Mouse (Mus musculus): ENCODE results near the gene Ccdc58. TPM values are rescaled to one million over a fixed set of nuclear protein-coding genes. Genes with fewer than 3 reads are reported as not detected.
A peak's percentile ranks its signal among the peaks of the same experiment; 100 is the strongest.
"Not testable (repeated sequence)": the region's sequence is repeated elsewhere in the genome, so short reads cannot be mapped to it uniquely, and the experiment has no call there.

Gene Ccdc58
- total RNA-seq (2014; fragmentation: Nextera tagmentation) (61.8 and 98.5 TPM in 2 replicates), total RNA-seq (2017) (107 and 144 TPM in 2 replicates)

DNA sequence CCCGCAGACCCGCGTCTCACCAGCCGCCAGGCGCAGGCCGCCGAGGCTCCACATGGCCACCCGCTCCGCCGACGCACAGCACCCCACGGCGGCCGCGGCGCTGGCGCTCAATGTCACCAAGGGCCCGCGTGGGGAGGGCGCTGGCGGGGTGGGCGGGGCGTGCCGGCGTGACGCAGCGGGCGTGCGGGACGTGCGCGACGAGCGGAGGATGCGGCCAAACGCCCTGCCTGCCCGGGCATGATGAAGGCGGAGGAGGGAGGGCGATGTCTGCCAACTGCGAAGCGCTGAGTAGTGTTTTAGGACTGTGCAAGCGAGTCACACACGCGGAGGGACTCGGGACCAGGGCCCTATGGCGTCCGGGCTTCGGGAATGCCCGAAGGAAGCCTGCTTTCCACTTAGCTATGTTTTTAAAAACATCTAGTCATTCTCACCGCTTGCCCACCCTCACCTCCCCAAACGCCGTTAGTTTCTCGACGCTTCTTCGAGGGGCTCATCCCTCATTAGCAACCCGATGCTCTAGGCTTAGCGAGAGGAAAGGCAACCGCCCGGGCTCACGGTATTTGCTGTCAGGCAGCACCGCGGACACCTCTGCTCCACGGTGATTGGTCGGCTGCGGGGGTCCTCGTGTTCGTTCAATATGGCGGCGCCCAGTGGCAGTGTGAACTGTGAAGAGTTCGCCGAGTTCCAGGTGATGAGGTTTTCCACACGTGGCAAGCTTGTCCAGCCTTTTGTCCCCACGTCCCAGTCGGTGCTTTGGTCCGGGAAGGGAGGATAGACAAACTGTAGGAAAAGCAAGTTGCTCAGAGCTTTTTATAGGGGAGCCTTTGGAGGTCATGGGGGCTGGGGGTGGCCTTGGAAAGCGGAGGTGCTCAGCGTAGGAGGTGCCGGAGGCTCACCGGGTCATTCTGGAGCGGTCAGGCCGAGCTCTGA, at the start of gene Ccdc58, which contains the start of gene Fam162a:
Gene Ccdc58 (plus strand): TSS at position 236 of the 930 bp plus-strand sequence.
Gene Fam162a (minus strand): TSS at position 145 of the 930 bp plus-strand sequence.
- peak; percentile 82 for ATAC-seq (replicated peaks; ENCODE audit: poor library complexity, severe bottlenecking)

GRCm38 (mm10) chr16:36028120-36028519, 43.4 kb upstream of the Ccdc58 start:
- ATAC-seq (replicated peaks; ENCODE audit: poor library complexity, severe bottlenecking): not testable (repeated sequence)

GRCm38 (mm10) chr16:36040640-36041624, 30.6 kb upstream of the Ccdc58 start, which contains the start of gene Wdr5b:
Gene Wdr5b, plus strand, starts transcription at chr16:36041190.
- ATAC-seq (replicated peaks; ENCODE audit: poor library complexity, severe bottlenecking): peak; percentile 92

GRCm38 (mm10) chr16:36041625-36042020, 29.9 kb upstream of the Ccdc58 start:
- ATAC-seq (replicated peaks; ENCODE audit: poor library complexity, severe bottlenecking): no peak

- no peak for ATAC-seq (replicated peaks; ENCODE audit: poor library complexity, severe bottlenecking)
Measured at GRCm38 (mm10) chr16:36043073-36043472, 28.4 kb upstream of the Ccdc58 start.

GRCm38 (mm10) chr16:36043964-36044363, 27.5 kb upstream of the Ccdc58 start:
- ATAC-seq (replicated peaks; ENCODE audit: poor library complexity, severe bottlenecking): no peak

DNA sequence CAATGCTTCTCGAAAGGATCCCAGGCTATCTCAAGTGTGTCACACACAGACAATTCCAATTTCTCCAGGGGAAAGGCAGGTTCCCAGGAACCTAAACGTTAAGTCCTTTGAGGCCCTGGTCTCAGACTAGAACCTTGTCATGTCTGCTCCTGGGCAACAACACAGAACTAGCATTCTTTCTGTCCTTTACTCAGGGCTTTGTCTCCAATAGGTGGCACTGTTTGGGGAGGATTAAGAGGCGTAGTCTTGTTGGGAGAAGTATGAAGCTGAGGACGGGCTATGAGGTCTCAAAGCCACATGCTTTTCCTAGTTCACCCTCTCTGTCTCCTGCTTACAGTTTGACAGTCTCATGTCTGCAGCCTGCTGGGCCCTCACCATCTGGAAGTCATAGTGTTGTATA, 23.9 kb upstream of the Ccdc58 start:
- no peak for ATAC-seq (replicated peaks; ENCODE audit: poor library complexity, severe bottlenecking)

DNA sequence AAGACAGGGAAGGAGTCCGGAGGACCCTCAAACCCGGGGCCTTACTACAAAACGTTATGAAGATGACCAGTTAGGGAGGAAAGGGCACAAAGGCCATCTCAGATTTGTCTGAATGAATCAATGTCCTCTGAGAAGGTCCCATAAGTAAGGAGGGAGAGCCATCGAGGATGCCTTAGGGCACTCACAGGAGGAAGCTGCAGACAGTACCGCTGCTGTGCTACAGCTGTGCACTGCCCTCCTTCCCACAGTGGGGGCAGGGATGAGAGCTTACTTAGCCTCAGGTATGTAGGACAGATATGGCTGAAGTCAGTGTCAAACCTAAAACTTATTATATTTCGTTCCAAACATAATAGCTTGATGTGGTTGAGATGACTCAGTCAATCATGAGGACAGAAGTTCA, 20.0 kb upstream of the Ccdc58 start:
- ATAC-seq (replicated peaks; ENCODE audit: poor library complexity, severe bottlenecking): no peak

- ATAC-seq (replicated peaks; ENCODE audit: poor library complexity, severe bottlenecking): no peak
Measured at GRCm38 (mm10) chr16:36053524-36054275, 17.8 kb upstream of the Ccdc58 start.

DNA sequence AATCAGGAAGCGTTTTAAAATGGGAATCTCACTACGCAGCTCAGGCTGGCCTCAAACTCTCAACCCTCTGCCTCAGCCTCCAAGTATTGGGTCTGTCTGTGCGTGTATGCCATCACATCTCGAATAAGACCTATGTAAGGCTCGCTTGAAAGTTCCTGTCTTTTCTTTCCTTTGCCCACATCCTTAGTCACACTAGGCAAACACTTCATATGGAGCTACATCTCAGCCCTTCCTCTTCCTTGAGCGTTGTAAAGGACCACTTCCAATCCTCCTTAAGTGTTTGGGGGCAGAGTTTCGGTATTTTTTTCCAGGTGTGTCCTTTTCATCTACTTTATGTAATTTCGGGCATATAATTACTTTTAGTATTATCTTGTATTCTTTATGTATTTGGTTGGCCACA, 16.6 kb upstream of the Ccdc58 start:
- no peak for ATAC-seq (replicated peaks; ENCODE audit: poor library complexity, severe bottlenecking)

GRCm38 (mm10) chr16:36056416-36056815, 15.1 kb upstream of the Ccdc58 start:
- ATAC-seq (replicated peaks; ENCODE audit: poor library complexity, severe bottlenecking): no peak

- ATAC-seq (replicated peaks; ENCODE audit: poor library complexity, severe bottlenecking): no peak
Measured at GRCm38 (mm10) chr16:36057933-36058475, 13.5 kb upstream of the Ccdc58 start.

DNA sequence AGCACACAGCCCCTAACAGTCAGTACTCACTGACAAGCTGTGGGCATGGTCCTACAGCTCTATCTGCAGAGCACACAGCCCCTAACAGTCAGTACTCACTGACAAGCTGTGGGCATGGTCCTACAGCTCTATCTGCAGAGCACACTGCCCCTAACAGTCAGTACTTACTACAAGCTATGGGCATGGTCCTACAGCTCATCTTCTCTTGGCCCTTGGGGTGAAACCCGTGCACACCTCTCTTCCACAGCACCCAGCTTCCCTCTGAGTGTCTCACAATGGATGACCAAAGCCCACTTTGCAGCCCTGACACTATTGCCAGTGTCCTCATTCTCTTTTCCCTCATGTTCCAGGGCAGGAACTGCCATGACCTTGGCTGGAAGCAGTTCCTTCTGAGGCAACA, 9.0 kb upstream of the Ccdc58 start:
- ATAC-seq (replicated peaks; ENCODE audit: poor library complexity, severe bottlenecking): not testable (repeated sequence)

DNA sequence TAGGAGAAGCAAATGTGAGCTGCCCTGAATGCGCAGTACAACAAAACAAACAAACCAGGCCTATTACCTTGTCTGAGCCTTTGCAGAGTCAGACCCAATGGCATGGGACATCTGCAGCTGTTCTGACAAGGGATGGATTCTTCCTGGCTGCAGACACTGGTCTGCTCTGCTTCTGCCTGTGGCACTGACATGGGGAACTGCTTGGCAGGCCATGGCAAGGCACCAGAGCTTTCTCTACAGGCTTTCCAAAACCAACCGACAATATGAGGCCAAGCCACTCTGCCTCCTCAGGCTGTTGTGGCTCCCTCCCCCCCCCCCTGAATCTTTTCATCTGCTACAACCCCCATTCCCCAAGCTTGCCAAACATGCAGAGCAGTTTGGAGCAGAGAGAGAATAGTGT, 8.2 kb upstream of the Ccdc58 start:
- ATAC-seq (replicated peaks; ENCODE audit: poor library complexity, severe bottlenecking): no peak

- no peak for ATAC-seq (replicated peaks; ENCODE audit: poor library complexity, severe bottlenecking)
Measured at GRCm38 (mm10) chr16:36064904-36065303, 6.6 kb upstream of the Ccdc58 start.

- ATAC-seq (replicated peaks; ENCODE audit: poor library complexity, severe bottlenecking): peak; percentile 10; the same call in 1 of the 2 replicates
Measured at GRCm38 (mm10) chr16:36067694-36068093, 3.8 kb upstream of the Ccdc58 start.

- no peak for ATAC-seq (replicated peaks; ENCODE audit: poor library complexity, severe bottlenecking)
Measured at GRCm38 (mm10) chr16:36068356-36068755, 3.1 kb upstream of the Ccdc58 start.

DNA sequence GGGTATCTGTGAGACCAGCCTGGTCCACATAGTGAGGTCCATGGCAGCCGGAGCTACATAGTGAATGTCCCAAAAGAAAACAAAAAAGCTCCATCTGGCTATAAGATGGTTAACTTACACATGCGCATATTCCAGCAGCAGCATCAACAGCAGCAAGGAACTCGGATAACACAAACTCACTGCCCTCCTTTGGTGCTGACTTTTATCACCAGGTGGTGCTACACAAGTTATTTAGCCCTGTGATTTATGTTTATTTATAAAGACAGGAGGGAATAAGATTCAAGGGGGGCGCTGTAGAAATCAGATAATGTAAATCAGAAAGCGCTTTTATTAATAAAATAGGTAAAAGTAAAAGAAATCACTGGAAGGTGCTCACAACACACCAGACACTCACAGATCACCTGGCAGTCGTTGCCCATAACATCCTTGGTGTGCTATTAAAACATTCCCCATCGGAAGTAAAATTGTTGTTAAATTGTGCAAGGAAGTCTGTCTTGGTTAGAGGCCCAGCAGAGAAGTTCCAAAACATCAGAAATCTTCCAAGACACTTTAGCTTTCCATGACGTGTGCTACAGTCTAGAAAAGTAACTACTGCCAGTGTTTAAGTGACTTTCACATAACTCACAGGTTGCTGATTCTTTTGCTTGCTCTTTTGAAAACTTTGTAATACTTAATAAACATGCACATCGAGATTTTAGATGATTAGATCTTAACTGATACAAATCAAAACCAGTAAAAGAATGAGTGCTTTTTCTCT, 1.5 kb upstream of the Ccdc58 start:
- ATAC-seq (replicated peaks; ENCODE audit: poor library complexity, severe bottlenecking): no peak

GRCm38 (mm10) chr16:36071071-36071449, 425 bp upstream of the Ccdc58 start:
- no peak for ATAC-seq (replicated peaks; ENCODE audit: poor library complexity, severe bottlenecking)

Data from granulocyte monocyte progenitor cell, adult 5-6 weeks (primary cell).